Mouse (Mus musculus): ENCODE results near the gene Nqo2.

GRCm38 (mm10) chr13:33995197-33995596 lies 30.7 kb downstream of the Nqo2 start:
- no peak for TF ChIP-seq POLR2A (IDR thresholded peaks at IDR 0.05; ENCODE audit: insufficient read depth, low read length)
- TF ChIP-seq CTCF (IDR thresholded peaks at IDR 0.05; ENCODE audit: low read depth, low read length), result peak; percentile 53
- no peak for TF ChIP-seq EP300 (IDR thresholded peaks at IDR 0.05; ENCODE audit: insufficient read depth, low read depth, low read length)

All from ES-Bruce4 (cell line).